Mouse (Mus musculus): ENCODE data around the gene Tmeff1.

GRCm38 (mm10) chr4:48634058-48634457 lies 49.1 kb downstream of the Tmeff1 start:
- peak; percentile 64 for TF ChIP-seq CTCF (IDR thresholded peaks at IDR 0.05)
- no peak for TF ChIP-seq POLR2A (IDR thresholded peaks at IDR 0.05; ENCODE audit: insufficient read depth, low read depth, low read length)

All from heart, adult 2 months (tissue).